Mouse (Mus musculus) olfactory bulb, adult 2 months (tissue): Measurements from ENCODE around the gene Stpg3. TPM values are rescaled to one million over a fixed set of nuclear protein-coding genes. Genes with fewer than 3 reads are reported as not detected.
"Not testable (repeated sequence)": the region's sequence is repeated elsewhere in the genome, so short reads cannot be mapped to it uniquely, and the experiment has no call there.

Experiments
- H3K27ac ChIP-seq: fragments of 200-500 bp; 2 replicates; pipeline ENCODE4 v1.5.1; 2012; ENCODE audit warnings: low read depth, low read length; ENCODE audit not compliant: insufficient read depth
- H3K4me1 ChIP-seq: fragments of 200-500 bp; 2 replicates; pipeline ENCODE4 v1.6.1; 2012; ENCODE audit warnings: low read length; ENCODE audit not compliant: control insufficient read depth, insufficient read depth
- H3K4me3 ChIP-seq: fragments of 200-500 bp; 2 replicates; pipeline ENCODE4 v1.5.1; 2012; ENCODE audit warnings: mild to moderate bottlenecking, low read depth, low read length, moderate library complexity; ENCODE audit not compliant: insufficient read depth
- CTCF ChIP-seq: fragments of 200-500 bp; IDR thresholded peaks from 2 replicates; pipeline ENCODE4 v1.5.1; 2012; ENCODE audit warnings: low read depth, mild to moderate bottlenecking, low read length, moderate library complexity; ENCODE audit not compliant: insufficient read depth
- POLR2A ChIP-seq: fragments of 200-500 bp; IDR thresholded peaks from 2 replicates; pipeline ENCODE4 v1.6.1; 2012; ENCODE audit warnings: mild to moderate bottlenecking, low read depth, low read length, moderate library complexity; ENCODE audit not compliant: insufficient read depth
- WGBS: fragments of 180-500 bp; shearing (Covaris S2); methylation state at CpG from one replicate; pipeline ENCODE4 v1.1.7; 2018; 5-methylcytosine and 5-hydroxymethylcytosine counted together
- polyA plus RNA-seq: library from polyadenylated mRNA; stranded (reverse); fragments of >200 nt; gene quantifications from 2 replicates; pipeline ENCODE4 v1.2.4, GENCODE M21; 2012; ENCODE audit warnings: low replicate concordance; ENCODE audit not compliant: missing spikeins, insufficient read depth, insufficient read length

Stpg3 gene
- polyA plus RNA-seq, result not detected in 2 replicates

DNA sequence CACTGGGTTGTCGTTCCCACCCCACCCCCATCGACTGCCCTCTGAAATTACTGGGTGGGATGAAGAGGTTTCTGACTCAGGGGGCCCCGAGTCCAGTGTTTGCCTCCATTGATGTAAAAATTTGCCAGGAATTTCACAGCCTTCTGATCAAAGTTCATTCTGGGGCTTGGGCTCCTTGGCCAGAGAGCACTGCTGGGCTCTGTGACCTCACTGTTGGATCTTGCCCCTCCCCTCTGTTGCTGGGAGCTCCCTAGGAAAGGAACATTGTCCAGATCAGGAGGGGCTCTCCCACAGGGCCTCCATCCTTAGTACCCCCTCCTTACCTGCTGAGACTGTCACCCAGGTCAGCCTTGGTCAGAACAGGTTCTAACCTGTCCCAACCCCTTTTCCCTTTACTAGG lies at the start of gene Stpg3:
Stpg3 (minus strand) TSS at position 194 of the 400 bp plus-strand sequence.
- H3K27ac ChIP-seq, result no peak within 1 kb of the TSS
- WGBS, result 77% methylated on average over 3 of the region's 3 CpGs

DNA sequence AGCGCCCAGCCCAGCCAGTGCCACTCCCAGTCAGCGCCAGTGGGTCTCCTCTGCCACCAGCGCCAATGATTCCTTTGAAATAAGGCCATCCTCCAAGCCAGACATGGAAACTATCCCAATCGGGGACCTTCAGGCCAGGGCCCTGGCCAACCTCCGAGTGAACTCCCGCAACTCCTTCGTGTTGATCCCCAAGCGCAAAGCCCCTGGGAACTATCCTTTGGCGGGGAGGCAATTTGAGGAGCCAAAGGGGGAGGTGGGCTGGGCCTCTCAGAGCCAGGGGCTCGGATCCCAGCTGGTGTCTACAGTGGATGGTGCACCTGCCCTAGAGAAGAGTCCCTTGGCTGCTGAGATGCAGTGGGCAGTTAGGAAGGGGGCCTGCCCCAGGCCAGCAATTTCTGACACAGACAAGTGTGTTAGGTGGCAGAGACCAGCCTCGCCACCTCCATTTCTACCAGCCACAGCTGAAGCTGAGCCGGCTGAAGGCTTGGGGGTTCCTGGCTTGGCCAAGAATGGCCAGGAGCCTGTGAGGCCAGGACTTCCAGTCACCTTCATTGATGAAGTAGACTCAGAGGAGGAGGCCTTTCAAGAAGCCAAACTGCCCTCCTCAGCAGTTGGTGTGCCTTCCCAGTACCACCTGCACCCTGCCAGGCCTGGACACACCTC lies 49.3 kb upstream of the Stpg3 start:
- TF ChIP-seq CTCF (no peak), POLR2A (no peak)

More for the DNA sequence above, at the start of gene Stpg3:
- TF ChIP-seq POLR2A (no peak), CTCF (no peak)
- Histone ChIP-seq H3K4me3 (no peak within 1 kb of the TSS), H3K4me1 (peaks cover 8% of the 10 kb centered on the region)

DNA sequence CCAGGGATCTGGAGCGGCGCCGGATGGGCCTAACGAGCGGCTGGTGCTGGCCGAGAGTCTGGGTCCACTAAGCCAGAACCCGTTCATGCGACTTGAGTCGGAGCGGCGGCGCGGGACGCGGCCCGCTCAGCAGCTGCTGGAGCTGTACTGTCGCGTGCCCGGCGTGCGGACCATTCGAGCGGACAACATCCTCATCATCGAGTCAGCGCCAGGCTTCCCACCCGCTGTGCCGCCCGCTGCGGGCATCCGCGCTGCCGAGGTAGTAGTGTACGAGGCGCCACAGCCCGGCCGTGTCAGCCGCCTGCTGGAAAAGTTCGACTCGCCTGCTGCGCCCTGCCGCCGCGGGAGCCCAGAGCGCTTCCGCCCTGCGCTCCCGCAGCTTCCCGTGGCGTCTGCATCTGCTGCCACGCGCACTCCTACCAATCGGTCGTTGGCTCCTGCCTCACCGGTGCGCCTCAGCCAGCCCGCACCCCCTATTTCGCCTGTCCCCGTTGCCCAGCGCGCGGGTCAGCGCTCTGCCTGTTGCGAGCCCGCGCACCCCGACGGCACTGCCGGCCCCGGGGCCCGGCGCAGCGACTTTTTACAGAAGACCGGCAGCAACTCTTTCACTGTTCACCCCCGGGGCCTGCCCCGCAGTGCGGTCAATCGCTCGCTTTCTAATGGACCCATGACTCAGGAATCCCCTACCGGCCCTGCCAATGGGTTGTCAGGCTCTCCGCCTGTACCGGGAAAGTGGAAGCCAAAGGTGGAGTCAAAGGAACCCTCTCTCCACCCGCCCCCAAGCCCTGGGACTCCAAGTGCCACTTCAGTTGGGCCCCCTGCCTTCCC lies 48.6 kb upstream of the Stpg3 start:
- Histone ChIP-seq H3K4me3 (peak overlapping the region; percentile 64), H3K27ac (no peak overlapping the region), H3K4me1 (peaks cover 38% of the 10 kb centered on the region)
- TF ChIP-seq POLR2A, result no peak
- TF ChIP-seq CTCF, result no peak
- under 1% methylated on average over 82 of the region's 82 CpGs for WGBS

More for the DNA sequence above, 49.3 kb upstream of the Stpg3 start:
- WGBS, result 28% methylated on average over 12 of the region's 12 CpGs
- peak overlapping the region; percentile 64 for H3K4me3 ChIP-seq
- peaks cover 38% of the 10 kb centered on the region for H3K4me1 ChIP-seq
- no peak overlapping the region for H3K27ac ChIP-seq

DNA sequence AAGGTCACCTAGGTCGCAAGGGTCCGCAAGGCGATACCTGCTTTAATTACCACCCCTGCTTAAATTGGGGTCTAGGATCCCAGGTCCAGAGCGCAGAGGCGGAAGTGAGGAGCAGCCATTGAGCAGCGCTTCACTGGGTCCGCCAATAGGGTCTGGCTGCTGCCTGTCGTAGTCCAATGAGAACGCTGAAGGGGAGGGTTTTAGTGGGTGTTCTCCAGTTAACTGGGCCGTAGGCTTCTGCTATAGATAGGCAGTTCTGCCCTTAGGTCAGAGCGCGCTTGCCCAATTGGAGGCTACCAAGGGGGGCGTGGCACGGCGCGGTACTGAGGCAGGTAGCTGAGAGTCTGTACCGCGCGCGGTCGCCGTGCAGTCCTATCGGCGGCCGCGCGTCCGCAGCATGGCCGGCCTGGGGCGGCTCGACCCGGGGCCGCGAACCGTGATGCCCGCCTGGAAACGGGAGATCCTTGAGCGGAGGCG lies 47.9 kb upstream of the Stpg3 start, which contains the start of gene Tprn:
Tprn (plus strand) TSS at position 328 of the 477 bp plus-strand sequence.
- TF ChIP-seq POLR2A (peak; percentile 55; the same call in 1 of the 2 replicates), CTCF (no peak)
- peak within 1 kb of the TSS; percentile 74 for H3K27ac ChIP-seq
- under 1% methylated on average over 39 of the region's 39 CpGs for WGBS

DNA sequence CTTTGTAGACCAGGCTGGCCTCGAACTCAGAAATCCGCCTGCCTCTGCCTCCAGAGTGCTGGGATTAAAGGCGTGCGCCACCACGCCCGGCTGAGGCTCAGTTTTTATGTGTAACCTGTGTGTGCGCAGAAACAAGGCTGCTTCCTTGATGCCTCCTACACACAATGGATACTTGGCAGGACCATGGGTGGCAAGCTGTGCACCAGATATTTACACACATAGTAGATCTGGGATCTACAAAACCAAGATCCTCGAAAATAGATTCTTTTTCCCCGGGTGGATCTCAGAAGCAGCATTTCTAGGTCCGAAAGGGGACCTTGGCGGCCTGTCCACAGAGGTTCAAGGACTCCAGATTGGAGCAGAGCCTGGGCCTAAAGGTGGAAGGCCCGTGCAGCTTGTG lies 47.4 kb upstream of the Stpg3 start:
- H3K4me1 ChIP-seq, result peaks cover 33% of the 10 kb centered on the region
- WGBS, result 40% methylated on average over 12 of the region's 12 CpGs
- H3K4me3 ChIP-seq, result peak overlapping the region; percentile 48
- peak overlapping the region; percentile 74 for H3K27ac ChIP-seq
- TF ChIP-seq CTCF (no peak), POLR2A (no peak)

More for the DNA sequence above, 47.9 kb upstream of the Stpg3 start, which contains the start of gene Tprn:
- peaks cover 37% of the 10 kb centered on the region for H3K4me1 ChIP-seq
- peak within 1 kb of the TSS; percentile 64 for H3K4me3 ChIP-seq

DNA sequence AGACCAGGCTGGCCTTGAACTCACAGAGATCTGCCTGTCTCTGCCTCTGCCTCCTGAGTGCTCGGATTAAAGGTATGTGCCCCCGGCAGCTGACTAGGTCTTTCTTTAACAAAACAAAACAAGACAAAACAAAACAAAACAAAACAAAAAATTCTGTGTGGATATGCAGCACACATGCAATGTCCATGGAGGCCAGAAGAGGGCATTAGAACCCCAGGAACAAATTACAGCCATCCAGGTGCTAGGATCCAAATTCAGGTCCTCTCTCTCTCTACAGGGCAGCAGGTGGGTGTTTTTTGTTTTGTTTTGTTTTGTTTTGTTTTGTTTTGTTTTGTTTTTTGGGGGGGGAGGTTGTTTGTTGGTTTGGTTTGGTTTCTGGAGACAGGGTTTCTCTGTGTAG lies 44.5 kb upstream of the Stpg3 start:
- no peak overlapping the region for H3K4me3 ChIP-seq
- 46% methylated on average over 2 of the region's 2 CpGs for WGBS

DNA sequence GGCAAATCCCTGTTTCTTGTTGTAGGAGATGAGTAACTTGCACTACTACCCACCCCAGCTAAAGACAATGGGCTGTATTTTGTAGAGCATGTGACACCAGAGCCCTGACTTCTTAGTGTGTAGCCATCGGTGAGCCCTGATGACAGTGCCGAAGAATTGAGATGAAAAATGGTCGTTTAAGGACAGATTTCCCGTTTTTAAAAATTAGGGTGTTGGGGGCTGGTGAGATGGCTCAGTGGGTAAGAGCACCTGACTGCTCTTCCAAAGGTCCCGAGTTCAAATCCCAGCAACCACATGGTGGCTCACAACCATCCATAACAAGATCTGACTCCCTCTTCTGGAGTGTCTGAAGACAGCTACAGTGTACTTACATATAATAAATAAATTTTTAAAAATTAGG lies 42.8 kb upstream of the Stpg3 start:
- H3K4me3 ChIP-seq, H3K4me1 ChIP-seq, H3K27ac ChIP-seq: not testable (repeated sequence)
- 80% methylated on average over 5 of the region's 5 CpGs for WGBS

More for the DNA sequence above, 44.5 kb upstream of the Stpg3 start:
- Histone ChIP-seq H3K4me1 (peaks cover 17% of the 10 kb centered on the region), H3K27ac (no peak overlapping the region)
- TF ChIP-seq POLR2A, result no peak
- TF ChIP-seq CTCF, result no peak

DNA sequence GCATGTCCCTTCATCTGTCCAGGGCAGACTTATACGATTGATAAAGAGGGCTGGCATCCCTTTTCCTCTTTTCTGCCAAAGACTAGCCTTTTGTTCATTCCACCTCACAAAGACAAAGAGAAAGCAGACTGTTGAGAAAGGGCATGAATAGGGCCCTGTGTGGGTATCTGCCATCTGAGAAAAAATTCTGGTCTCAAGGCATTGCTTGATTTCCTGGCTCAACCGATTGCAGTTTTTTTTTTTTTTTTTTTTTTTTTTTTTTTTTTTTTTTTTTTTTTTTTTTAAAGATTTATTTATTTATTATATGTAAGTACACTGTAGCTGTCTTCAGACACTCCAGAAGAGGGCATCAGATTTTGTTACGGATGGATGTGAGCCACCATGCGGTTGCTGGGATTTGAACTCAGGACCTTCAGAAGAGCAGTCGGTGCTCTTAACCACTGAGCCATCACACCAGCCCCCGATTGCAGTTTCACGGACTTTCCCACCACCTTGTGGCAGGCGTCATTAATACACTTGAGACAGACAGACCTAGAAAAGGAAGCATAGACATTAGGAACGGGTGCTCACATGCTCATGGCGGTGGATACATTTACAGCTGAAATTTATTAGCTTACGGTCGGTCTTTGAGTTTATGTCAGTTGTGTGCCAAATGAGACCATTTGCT lies 42.1 kb upstream of the Stpg3 start:
- not testable (repeated sequence) for H3K27ac ChIP-seq, H3K4me3 ChIP-seq, H3K4me1 ChIP-seq
- 48% methylated on average over 12 of the region's 12 CpGs for WGBS
